Comparison of ENCODE assay signal across 1 mouse cellular context in the genomic region with DNA sequence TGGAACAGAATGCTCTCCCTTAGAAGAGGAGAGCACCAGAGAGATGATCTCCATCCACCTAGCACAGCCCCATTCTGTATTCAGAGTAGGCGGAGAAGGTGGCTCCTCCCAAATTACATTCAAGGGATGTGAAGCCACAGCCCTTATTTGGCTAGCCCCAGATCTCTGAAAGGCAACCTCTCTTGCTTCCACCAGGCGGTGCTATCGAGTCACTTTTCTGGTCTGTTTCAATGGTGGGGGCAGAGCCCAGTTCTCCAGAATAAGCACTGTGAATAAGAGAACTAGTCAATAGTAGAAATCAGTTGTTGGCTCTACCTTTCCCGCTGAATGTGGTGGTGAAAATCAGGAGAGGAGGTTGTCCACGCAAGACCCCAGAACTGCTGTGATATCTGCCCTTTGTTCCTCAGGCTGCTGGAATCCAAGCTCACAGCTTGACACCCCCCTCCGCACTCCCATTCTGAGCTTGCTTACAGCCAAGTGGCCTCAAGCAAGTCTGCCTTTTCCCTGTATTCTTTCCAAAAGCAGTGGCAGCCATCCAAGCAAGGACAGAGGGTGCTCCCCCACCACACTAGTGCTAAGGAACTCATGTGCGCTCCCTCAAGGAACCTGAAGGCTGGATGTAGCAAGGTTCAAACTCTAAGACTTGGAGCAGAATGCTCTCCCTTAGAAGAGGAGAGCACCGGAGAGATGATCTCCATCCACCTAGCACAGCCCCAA.
TF ChIP-seq lines count a peak whose summit lies in the region.

No protein-coding gene starts in this region.

TF ChIP-seq in CH12.LX, 34 proteins besides CTCF, POLR2A, EP300 and RAD21:
- no peak for TF ChIP-seq HCFC1 (IDR thresholded peaks at IDR 0.05; ENCODE audit: low read depth, low read length)
- no peak for TF ChIP-seq SIN3A (IDR thresholded peaks at IDR 0.05; ENCODE audit: low read length)
- no peak for TF ChIP-seq MXI1 (IDR thresholded peaks at IDR 0.05; ENCODE audit: low read depth, low read length)
- TF ChIP-seq GABPA (IDR thresholded peaks at IDR 0.05; ENCODE audit: insufficient replicate concordance, low read depth, low read length): no peak
- peak; percentile 61 for TF ChIP-seq ZC3H11A (IDR thresholded peaks at IDR 0.05; ENCODE audit: low read depth, low read length)
- TF ChIP-seq RCOR1 (conservative IDR thresholded peaks at IDR 0.05; ENCODE audit: low read depth, low read length): no peak
- TF ChIP-seq MAX (IDR thresholded peaks at IDR 0.05; ENCODE audit: low read length): no peak
- TF ChIP-seq CHD1 (IDR thresholded peaks at IDR 0.05; ENCODE audit: low read depth, low read length): no peak
- peak; percentile 27; the same call in 1 of the 2 replicates for TF ChIP-seq NELFE (IDR thresholded peaks at IDR 0.05; ENCODE audit: low read depth, low read length)
- peak; percentile 95 for TF ChIP-seq SMC3 (IDR thresholded peaks at IDR 0.05; ENCODE audit: low read depth, low read length)
- TF ChIP-seq IRF4 (IDR thresholded peaks at IDR 0.05; ENCODE audit: low read depth, low read length): no peak
- no peak for TF ChIP-seq ZMIZ1 (IDR thresholded peaks at IDR 0.05; ENCODE audit: low read depth, low read length)
- TF ChIP-seq POLR2AphosphoS2 (IDR thresholded peaks at IDR 0.05; ENCODE audit: low read depth, low read length): no peak
- TF ChIP-seq ELF1 (IDR thresholded peaks at IDR 0.05; ENCODE audit: low read depth, low read length): no peak
- TF ChIP-seq MAZ (IDR thresholded peaks at IDR 0.05; ENCODE audit: low read depth, low read length): 0 out of 2 replicates have a peak, but pooled peaks have one; percentile 78
- no peak for TF ChIP-seq ZKSCAN1 (IDR thresholded peaks at IDR 0.05; ENCODE audit: borderline replicate concordance, low read depth, low read length)
- no peak for TF ChIP-seq ZNF384 (IDR thresholded peaks at IDR 0.05; ENCODE audit: low read depth, low read length)
- TF ChIP-seq TBP (conservative IDR thresholded peaks at IDR 0.05; ENCODE audit: low read depth, low read length): no peak
- TF ChIP-seq ETS1 (conservative IDR thresholded peaks at IDR 0.05; ENCODE audit: low read depth, low read length): no peak
- no peak for TF ChIP-seq TCF12 (IDR thresholded peaks at IDR 0.05; ENCODE audit: low read depth, low read length)
- no peak for TF ChIP-seq E2F4 (IDR thresholded peaks at IDR 0.05; ENCODE audit: insufficient replicate concordance, low read depth, low read length)
- TF ChIP-seq BHLHE40 (IDR thresholded peaks at IDR 0.05; ENCODE audit: low read depth, low read length): no peak
- no peak for TF ChIP-seq KAT2A (IDR thresholded peaks at IDR 0.05; ENCODE audit: insufficient replicate concordance, low read length)
- TF ChIP-seq JUND (conservative IDR thresholded peaks at IDR 0.05; ENCODE audit: low read depth, low read length): no peak
- no peak for TF ChIP-seq MEF2A (IDR thresholded peaks at IDR 0.05; ENCODE audit: borderline replicate concordance, low read depth, low read length)
TF ChIP-seq in CH12.LX: peak in this region for 4.
